Mouse (Mus musculus) spleen, adult 2 months (tissue): ENCODE results near the gene Tom1l1.

Experiments used
- CTCF ChIP-seq: fragments of 200-500 bp; IDR thresholded peaks from 2 replicates; pipeline ENCODE4 v1.5.1; 2011; ENCODE audit warnings: mild to moderate bottlenecking, inconsistent platforms; ENCODE audit not compliant: insufficient read depth, insufficient read length, insufficient replicate concordance; ENCODE audit errors: extremely low read depth
- POLR2A ChIP-seq: fragments of 200-500 bp; IDR thresholded peaks from 2 replicates; pipeline ENCODE4 v1.6.1; 2011; ENCODE audit warnings: low read depth, low read length, inconsistent platforms

DNA sequence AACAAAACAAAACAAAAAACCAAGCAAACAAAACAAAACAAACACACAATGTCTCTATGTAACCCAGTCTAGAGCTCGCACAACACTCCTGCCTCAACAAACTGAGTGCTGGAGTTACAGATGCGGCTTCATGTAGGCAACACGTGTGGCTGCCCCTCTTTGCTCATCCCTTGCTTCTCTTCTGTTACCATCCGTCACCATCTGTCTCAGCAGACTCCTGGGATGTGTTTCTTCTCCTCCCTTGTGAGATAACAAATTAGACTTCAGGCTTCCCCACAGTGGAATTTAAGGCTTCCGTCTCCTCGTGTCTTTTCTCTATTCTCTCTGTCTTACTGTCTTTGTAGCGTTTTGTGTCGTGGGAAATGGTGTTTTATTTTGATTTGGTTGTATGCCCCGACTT is 7.6 kb upstream of the Tom1l1 start:
- TF ChIP-seq CTCF (no peak), POLR2A (no peak)
